Mouse (Mus musculus) C2C12 (cell line): Measurements from ENCODE around the gene Wdtc1.

ENCODE experiments used
- CEBPB ChIP-seq: IDR thresholded peaks from one replicate; pipeline ENCODE4 v1.6.1; 2011; ENCODE audit warnings: low read depth, mild to moderate bottlenecking, control low read depth, moderate library complexity
- CTCF ChIP-seq: IDR thresholded peaks from one replicate; pipeline ENCODE4 v1.5.1; 2011; ENCODE audit not compliant: control insufficient read depth, insufficient read depth, insufficient read length
- MAX ChIP-seq: IDR thresholded peaks from one replicate; pipeline ENCODE4 v1.6.1; 2011; ENCODE audit warnings: mild to moderate bottlenecking, control low read depth
- USF1 ChIP-seq: IDR thresholded peaks from one replicate; pipeline ENCODE4 v1.6.1; 2011; ENCODE audit warnings: low read depth, mild to moderate bottlenecking, control low read depth, moderate library complexity

DNA sequence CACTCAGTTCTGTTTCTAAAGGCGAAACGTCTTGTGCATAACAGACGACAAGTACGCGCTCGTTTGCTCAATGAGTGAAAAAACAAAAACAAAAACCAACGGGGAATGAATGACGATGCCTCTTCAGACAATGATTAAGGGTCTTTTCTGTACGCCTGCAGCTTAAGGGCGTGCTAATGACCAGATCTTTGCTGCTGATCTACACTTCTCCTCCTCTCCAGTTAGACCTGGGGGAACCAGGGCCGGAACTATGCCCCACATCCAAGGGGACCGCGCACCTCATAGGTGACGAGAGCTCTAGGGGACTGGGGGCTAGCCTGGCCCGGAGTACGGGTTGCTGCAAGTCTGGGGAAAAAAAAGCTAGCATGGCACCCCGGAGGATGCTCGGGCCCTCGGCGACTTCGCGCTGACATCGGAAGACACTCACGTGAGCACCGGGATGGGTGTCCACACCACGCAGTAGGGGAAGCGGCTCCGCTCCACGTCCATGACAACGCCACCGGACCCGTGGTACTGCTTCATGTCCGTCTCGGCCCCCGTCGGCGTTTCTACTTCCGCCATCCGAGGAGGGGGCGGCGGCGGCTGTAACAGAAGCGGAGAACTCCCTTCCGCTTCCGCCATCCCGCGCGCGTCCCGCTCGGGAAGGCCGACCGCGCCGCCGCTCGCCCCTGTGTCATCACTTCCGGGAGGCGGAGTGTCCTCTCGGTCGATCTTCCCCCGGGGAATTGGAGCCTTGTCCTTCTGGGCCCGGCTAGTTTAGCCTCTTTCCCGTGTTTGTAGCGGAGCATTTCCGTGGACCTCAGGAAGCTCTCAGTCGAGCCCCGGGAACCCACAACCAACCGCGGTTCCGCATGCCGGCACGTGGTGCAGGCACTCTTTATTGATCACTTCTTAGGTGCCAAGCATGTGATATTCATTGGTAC lies 75.9 kb downstream of the Wdtc1 start, which contains the start of gene Tmem222:
- TF ChIP-seq CTCF (no peak), USF1 (no peak), MAX (peak; percentile 38), CEBPB (no peak)
